Mouse (Mus musculus): ENCODE data around the gene Abhd17b.
"Not testable (repeated sequence)": the region's sequence is repeated elsewhere in the genome, so short reads cannot be mapped to it uniquely, and the experiment has no call there.

Abhd17b gene

DNA sequence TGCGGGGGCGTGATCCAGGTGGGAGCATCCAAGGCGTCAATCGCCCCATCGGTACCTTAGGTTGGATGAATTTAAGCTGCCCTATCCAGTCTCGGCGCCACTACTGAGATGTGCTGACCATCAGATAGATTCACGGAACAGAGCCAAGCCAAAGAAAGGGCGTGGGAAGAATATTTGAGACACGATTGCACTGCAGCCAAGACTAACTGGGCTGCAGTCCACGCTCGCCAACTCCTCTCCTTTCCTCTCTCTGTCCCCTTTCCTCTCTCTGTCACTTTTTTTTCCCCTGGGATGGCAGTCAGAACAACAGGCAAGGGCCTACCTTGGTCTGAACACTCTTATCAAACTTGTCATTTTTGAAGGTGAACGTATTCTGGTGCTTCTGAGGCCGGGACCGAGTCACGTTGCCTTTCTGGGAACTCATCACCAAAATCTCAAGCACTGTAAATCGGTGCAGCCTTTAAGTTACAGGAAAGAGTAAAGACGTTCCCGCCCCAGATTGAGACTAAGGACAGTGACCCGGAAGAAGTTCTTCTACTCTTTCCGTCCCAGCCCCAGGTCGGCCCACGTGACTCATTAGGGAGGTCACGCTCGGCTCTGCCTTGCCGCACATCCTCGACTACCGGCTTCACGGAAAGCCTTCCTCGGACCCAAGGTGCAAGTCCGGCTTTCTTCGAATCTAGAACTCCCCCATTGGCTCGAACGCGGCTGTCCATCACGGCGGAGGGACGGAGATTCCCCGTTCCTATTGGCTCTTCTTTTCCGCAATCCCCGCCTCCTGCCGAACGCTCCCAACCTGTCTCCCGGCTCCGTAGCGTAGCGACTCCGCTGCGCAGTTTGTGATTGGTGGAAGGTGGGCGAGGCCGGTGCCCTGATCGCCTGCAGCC lies 457 bp upstream of the Abhd17b start, which contains the start of gene 1110059E24Rik:
Gene 1110059E24Rik, minus strand, starts transcription at position 692 of the 887 bp plus-strand sequence.
- DNase-seq (ENCODE audit: low spot score in 2 of 2), result peak; percentile 95 to 96

GRCm38 (mm10) chr19:21654788-21655187 lies 1.8 kb downstream of the Abhd17b start:
- no peak for DNase-seq (ENCODE audit: low spot score in 2 of 2)

- DNase-seq (ENCODE audit: low spot score in 2 of 2), result no peak
These were observed 7.7 kb downstream of the Abhd17b start for GRCm38 (mm10) chr19:21660734-21661133.

- DNase-seq (ENCODE audit: low spot score in 2 of 2), result no peak
These were observed 10.9 kb downstream of the Abhd17b start for GRCm38 (mm10) chr19:21663756-21664456.

- DNase-seq (ENCODE audit: low spot score in 2 of 2), result no peak
These were observed 16.7 kb downstream of the Abhd17b start for GRCm38 (mm10) chr19:21669650-21670049.

- DNase-seq (ENCODE audit: low spot score in 2 of 2), result no peak
These were observed 21.5 kb downstream of the Abhd17b start for GRCm38 (mm10) chr19:21674354-21675096.

- no peak for DNase-seq (ENCODE audit: low spot score in 2 of 2)
These were observed 27.1 kb downstream of the Abhd17b start for GRCm38 (mm10) chr19:21680091-21680490.

GRCm38 (mm10) chr19:21680986-21681385 lies 28.0 kb downstream of the Abhd17b start:
- DNase-seq (ENCODE audit: low spot score in 2 of 2), result no peak

- DNase-seq (ENCODE audit: low spot score in 2 of 2), result no peak
These were observed 60.5 kb downstream of the Abhd17b start for GRCm38 (mm10) chr19:21713260-21714031.

- no peak for DNase-seq (ENCODE audit: low spot score in 2 of 2)
These were observed 61.4 kb downstream of the Abhd17b start for GRCm38 (mm10) chr19:21714278-21714883.

- no peak for DNase-seq (ENCODE audit: low spot score in 2 of 2)
These were observed 62.0 kb downstream of the Abhd17b start for GRCm38 (mm10) chr19:21715005-21715442.

GRCm38 (mm10) chr19:21715515-21715914 lies 62.5 kb downstream of the Abhd17b start:
- no peak for DNase-seq (ENCODE audit: low spot score in 2 of 2)

GRCm38 (mm10) chr19:21716456-21716855 lies 63.5 kb downstream of the Abhd17b start:
- DNase-seq (ENCODE audit: low spot score in 2 of 2), result no peak

- DNase-seq (ENCODE audit: low spot score in 2 of 2), result no peak
These were observed 66.2 kb downstream of the Abhd17b start for GRCm38 (mm10) chr19:21719206-21719605.

DNA sequence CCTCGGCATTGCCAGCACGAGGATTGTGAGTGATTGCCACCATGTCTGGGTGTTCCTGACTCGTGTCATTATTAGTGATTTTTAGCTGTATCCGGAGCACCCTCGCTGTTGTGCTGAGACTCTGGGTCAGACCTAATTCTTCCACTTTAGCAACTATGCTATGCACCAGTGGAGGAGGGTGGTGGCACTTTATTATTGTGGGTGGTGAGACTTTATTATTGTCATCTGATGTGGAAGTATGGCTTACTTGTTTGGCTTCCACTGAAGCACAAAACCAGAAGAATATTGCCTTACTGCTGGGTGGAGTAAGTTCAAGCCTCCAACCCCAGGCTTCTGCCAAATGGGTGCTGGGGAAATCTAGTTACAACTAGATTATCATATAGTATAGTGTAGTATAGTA lies 68.0 kb downstream of the Abhd17b start:
- DNase-seq (ENCODE audit: low spot score in 2 of 2), result no peak

DNA sequence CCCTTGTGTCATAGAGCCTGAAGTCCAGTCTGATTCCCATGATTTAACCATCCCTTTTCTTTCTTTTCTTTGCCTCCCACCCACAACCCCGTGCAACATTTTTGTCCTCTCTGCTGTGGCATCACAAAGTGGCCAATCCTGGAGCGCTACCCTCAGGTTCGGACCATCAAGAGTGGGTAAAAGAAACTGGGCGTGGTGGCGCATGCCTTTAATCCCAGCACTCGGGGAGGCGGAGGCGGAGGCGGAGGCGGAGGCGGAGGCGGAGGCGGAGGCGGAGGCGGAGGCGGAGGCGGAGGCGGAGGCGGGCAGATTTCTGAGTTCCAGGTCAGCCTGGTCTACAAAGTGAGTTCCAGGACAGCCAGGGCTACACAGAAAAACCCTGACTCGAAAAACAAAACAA lies 70.3 kb downstream of the Abhd17b start:
- DNase-seq (ENCODE audit: low spot score in 2 of 2), result not testable (repeated sequence)

GRCm38 (mm10) chr19:21723911-21724655 lies 71.1 kb downstream of the Abhd17b start:
- DNase-seq (ENCODE audit: low spot score in 2 of 2), result peak; percentile 39 to 62

- no peak for DNase-seq (ENCODE audit: low spot score in 2 of 2)
These were observed 72.2 kb downstream of the Abhd17b start for GRCm38 (mm10) chr19:21725168-21725567.

DNA sequence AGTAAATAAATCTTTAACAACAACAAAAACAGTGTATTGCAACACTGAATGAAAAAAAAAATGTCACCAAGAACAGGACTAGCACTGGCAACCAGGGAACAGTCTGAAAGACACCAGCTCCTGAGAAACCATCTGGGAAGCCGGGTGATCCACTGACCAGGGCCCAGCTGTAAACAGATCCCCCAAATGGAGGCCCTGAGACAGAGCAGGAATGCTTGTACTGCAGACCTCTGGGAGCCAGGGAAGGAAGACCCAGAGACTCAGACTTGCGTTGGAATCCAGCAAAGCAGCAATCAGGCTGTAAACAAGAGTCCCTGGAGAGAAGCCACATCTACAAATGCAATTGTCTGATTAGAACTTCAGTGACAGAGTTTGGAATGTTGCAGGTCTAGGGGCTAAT lies 74.1 kb downstream of the Abhd17b start:
- DNase-seq (ENCODE audit: low spot score in 2 of 2), result no peak

- no peak for DNase-seq (ENCODE audit: low spot score in 2 of 2)
These were observed 75.4 kb downstream of the Abhd17b start for GRCm38 (mm10) chr19:21728342-21728741.

Measured in frontal cortex, postnatal 14 days (tissue).